Mouse (Mus musculus): ENCODE measurements around the gene Gpc5.
A peak's percentile ranks its signal among the peaks of the same experiment; 100 is the strongest.

GRCm38 (mm10) chr14:115371131-115371530 lies 279.1 kb downstream of the Gpc5 start:
- TF ChIP-seq CTCF (IDR thresholded peaks at IDR 0.05; ENCODE audit: insufficient read depth, low read length) (0 out of 2 replicates have a peak, but pooled peaks have one; percentile 25), POLR2A (IDR thresholded peaks at IDR 0.05; ENCODE audit: borderline replicate concordance, extremely low read depth, low read depth, low read length) (no peak)
